Mouse (Mus musculus) MEL (cell line): Measurements from ENCODE around the gene Apobec3. TPM values are rescaled to one million over a fixed set of nuclear protein-coding genes. Genes with fewer than 3 reads are reported as not detected.

Source experiments
- DNase-seq: peaks from one replicate; pipeline ENCODE4 v3.0.0; 2011; ENCODE audit warnings: low read depth, low spot score
- H3K27ac ChIP-seq: 2 replicates; pipeline ENCODE4 v1.5.1; 2012; ENCODE audit warnings: low read depth, mild to moderate bottlenecking, control low read depth, low read length, moderate library complexity; ENCODE audit not compliant: control insufficient read depth
- H3K27me3 ChIP-seq, 2 experiments: fragments of 150-350 bp in 1 of 2; sonication (generic) in 1 of 2; 2 replicates each; pipeline ENCODE4 v1.6.1; 2012; ENCODE audit warnings: low read length in 2 of 2, mild to moderate bottlenecking in 2 of 2, improper control_type of control experiment in 1 of 2, moderate library complexity in 1 of 2; ENCODE audit not compliant: insufficient read depth in 2 of 2, control insufficient read depth in 1 of 2
- H3K36me3 ChIP-seq, 2 experiments: 2 replicates each; pipeline ENCODE4 v1.6.1; 2012 to 2014; ENCODE audit warnings: low read length in 2 of 2, improper control_type of control experiment in 1 of 2, inconsistent platforms in 1 of 2, mild to moderate bottlenecking in 1 of 2; ENCODE audit not compliant: insufficient read depth in 2 of 2, control insufficient read depth in 1 of 2
- H3K4me1 ChIP-seq, 2 experiments: fragments of 150-350 bp in 1 of 2; sonication (generic) in 1 of 2; 2 replicates each; pipeline ENCODE4 v1.6.1; 2012; ENCODE audit warnings: low read length in 2 of 2, improper control_type of control experiment in 1 of 2, mild to moderate bottlenecking in 1 of 2; ENCODE audit not compliant: insufficient read depth in 2 of 2, control insufficient read depth in 1 of 2
- H3K4me3 ChIP-seq, 2 experiments: fragments of 150-350 bp in 1 of 2; sonication (generic) in 1 of 2; 2 replicates each; pipeline ENCODE4 v1.5.1; 2012; ENCODE audit warnings: low read depth in 2 of 2, low read length in 2 of 2, mild to moderate bottlenecking in 2 of 2, moderate library complexity in 2 of 2, control low read depth in 1 of 2, improper control_type of control experiment in 1 of 2; ENCODE audit not compliant: control insufficient read depth in 1 of 2, insufficient read depth in 1 of 2
- H3K79me2 ChIP-seq: 2 replicates; pipeline ENCODE4 v1.6.1; 2012; ENCODE audit warnings: mild to moderate bottlenecking, low read length, moderate library complexity; ENCODE audit not compliant: control insufficient read depth, poor library complexity, insufficient read depth
- H3K9ac ChIP-seq: 2 replicates; pipeline ENCODE4 v1.6.1; 2012; ENCODE audit warnings: low read depth, mild to moderate bottlenecking, control low read depth, low read length, moderate library complexity; ENCODE audit not compliant: control insufficient read depth, poor library complexity, severe bottlenecking
- H3K9me3 ChIP-seq: fragments of 150-350 bp; sonication (generic); replicated peaks from 2 replicates; pipeline ENCODE4 v1.6.1; 2012; ENCODE audit warnings: mild to moderate bottlenecking, low read length, improper control_type of control experiment, moderate library complexity; ENCODE audit not compliant: insufficient read depth
- BHLHE40 ChIP-seq: IDR thresholded peaks from 2 replicates; pipeline ENCODE4 v1.6.1; 2012; ENCODE audit warnings: low read depth, mild to moderate bottlenecking, inconsistent platforms, low read length, improper control_type of control experiment, borderline replicate concordance
- CHD1 ChIP-seq: IDR thresholded peaks from 2 replicates; pipeline ENCODE4 v1.6.1; 2012; ENCODE audit warnings: low read depth, mild to moderate bottlenecking, inconsistent platforms, low read length, improper control_type of control experiment
- CHD2 ChIP-seq: IDR thresholded peaks from 2 replicates; pipeline ENCODE4 v1.6.1; 2011; ENCODE audit warnings: low read length, improper control_type of control experiment
- CTCF ChIP-seq, 3 experiments: IDR thresholded peaks in 2 of 3; conservative IDR thresholded peaks in 1 of 3; 2 replicates each; pipeline ENCODE4 v1.5.1; 2011 to 2012; ENCODE audit warnings: low read length in 3 of 3, low read depth in 2 of 3, mild to moderate bottlenecking in 2 of 3, improper control_type of control experiment in 1 of 3, inconsistent platforms in 1 of 3, mixed read lengths in 1 of 3, moderate library complexity in 1 of 3; ENCODE audit not compliant: control insufficient read depth in 1 of 3, insufficient read depth in 1 of 3, poor library complexity in 1 of 3, severe bottlenecking in 1 of 3
- GABPA ChIP-seq: IDR thresholded peaks from 2 replicates; pipeline ENCODE4 v1.6.1; 2012; ENCODE audit warnings: low read depth, mild to moderate bottlenecking, inconsistent platforms, low read length, improper control_type of control experiment, moderate library complexity
- GATA1 ChIP-seq: IDR thresholded peaks from 2 replicates; pipeline ENCODE4 v1.6.1; 2011; ENCODE audit warnings: low read depth, low read length, improper control_type of control experiment
- HCFC1 ChIP-seq: IDR thresholded peaks from 2 replicates; pipeline ENCODE4 v1.6.1; 2012; ENCODE audit warnings: low read depth, mild to moderate bottlenecking, inconsistent platforms, low read length, improper control_type of control experiment, moderate library complexity
- JUND ChIP-seq: IDR thresholded peaks from 2 replicates; pipeline ENCODE4 v1.6.1; 2011; ENCODE audit warnings: low read depth, mild to moderate bottlenecking, improper control_type of control experiment, low read length
- KAT2A ChIP-seq: conservative IDR thresholded peaks from 2 replicates; pipeline ENCODE4 v1.6.1; 2012; ENCODE audit warnings: low read depth, low read length, improper control_type of control experiment, inconsistent platforms
- MEF2A ChIP-seq: IDR thresholded peaks from 2 replicates; pipeline ENCODE4 v1.6.1; 2014; ENCODE audit warnings: low read depth, mild to moderate bottlenecking, inconsistent platforms, low read length, improper control_type of control experiment; ENCODE audit not compliant: poor library complexity, insufficient replicate concordance, severe bottlenecking; ENCODE audit errors: extremely low read depth
- MXI1 ChIP-seq: IDR thresholded peaks from 2 replicates; pipeline ENCODE4 v1.6.1; 2011; ENCODE audit warnings: mild to moderate bottlenecking, low read depth, low read length, improper control_type of control experiment
- NELFE ChIP-seq: IDR thresholded peaks from 2 replicates; pipeline ENCODE4 v1.6.1; 2011; ENCODE audit warnings: low read depth, low read length, improper control_type of control experiment
- NRF1 ChIP-seq: IDR thresholded peaks from 2 replicates; pipeline ENCODE4 v1.6.1; 2014; ENCODE audit warnings: low read depth, mild to moderate bottlenecking, inconsistent platforms, low read length, improper control_type of control experiment, moderate library complexity; ENCODE audit not compliant: poor library complexity, insufficient read depth, severe bottlenecking
- POLR2A ChIP-seq, 2 experiments: IDR thresholded peaks; 2 replicates each; pipeline ENCODE4 v1.6.1; 2011 to 2012; ENCODE audit warnings: low read length in 2 of 2, mild to moderate bottlenecking in 2 of 2, control low read depth in 1 of 2, improper control_type of control experiment in 1 of 2, low read depth in 1 of 2, moderate library complexity in 1 of 2; ENCODE audit not compliant: control insufficient read depth in 1 of 2, insufficient read depth in 1 of 2, poor library complexity in 1 of 2
- POLR2AphosphoS2 ChIP-seq: IDR thresholded peaks from 2 replicates; pipeline ENCODE4 v1.6.1; 2011; ENCODE audit warnings: low read length, improper control_type of control experiment
- POLR2AphosphoS5 ChIP-seq: IDR thresholded peaks from 2 replicates; pipeline ENCODE4 v1.6.1; 2012; ENCODE audit warnings: low read depth, borderline replicate concordance, mild to moderate bottlenecking, inconsistent platforms, low read length, moderate library complexity, mixed read lengths
- RCOR1 ChIP-seq: IDR thresholded peaks from 2 replicates; pipeline ENCODE4 v1.6.1; 2012; ENCODE audit warnings: low read depth, mild to moderate bottlenecking, inconsistent platforms, low read length, improper control_type of control experiment
- SIN3A ChIP-seq: IDR thresholded peaks from 2 replicates; pipeline ENCODE4 v1.6.1; 2012; ENCODE audit warnings: low read length, improper control_type of control experiment, inconsistent platforms
- SMC3 ChIP-seq: IDR thresholded peaks from 2 replicates; pipeline ENCODE4 v1.6.1; 2011; ENCODE audit warnings: low read depth, low read length, improper control_type of control experiment
- TAL1 ChIP-seq: IDR thresholded peaks from 2 replicates; pipeline ENCODE4 v1.6.1; 2012; ENCODE audit warnings: mild to moderate bottlenecking, inconsistent platforms, low read length, moderate library complexity, mixed read lengths
- TBP ChIP-seq: IDR thresholded peaks from 2 replicates; pipeline ENCODE4 v1.8.0; 2011; ENCODE audit warnings: low read depth, low read length, improper control_type of control experiment
- UBTF ChIP-seq: IDR thresholded peaks from 2 replicates; pipeline ENCODE4 v1.6.1; 2012; ENCODE audit warnings: low read depth, mild to moderate bottlenecking, inconsistent platforms, low read length, improper control_type of control experiment, moderate library complexity, borderline replicate concordance; ENCODE audit not compliant: insufficient read depth
- USF1 ChIP-seq: IDR thresholded peaks from 2 replicates; pipeline ENCODE4 v1.6.1; 2014; ENCODE audit warnings: low read depth, mild to moderate bottlenecking, inconsistent platforms, low read length, improper control_type of control experiment, moderate library complexity
- USF2 ChIP-seq, 2 experiments: IDR thresholded peaks; 2 replicates each; pipeline ENCODE4 v1.6.1; 2011 to 2012; ENCODE audit warnings: improper control_type of control experiment in 2 of 2, low read length in 2 of 2, borderline replicate concordance in 1 of 2, inconsistent platforms in 1 of 2, low read depth in 1 of 2, mild to moderate bottlenecking in 1 of 2; ENCODE audit not compliant: insufficient read depth in 1 of 2
- ZC3H11A ChIP-seq: IDR thresholded peaks from 2 replicates; pipeline ENCODE4 v1.6.1; 2012; ENCODE audit warnings: low read depth, mild to moderate bottlenecking, inconsistent platforms, low read length, improper control_type of control experiment
- ZMIZ1 ChIP-seq: IDR thresholded peaks from 2 replicates; pipeline ENCODE4 v1.6.1; 2012; ENCODE audit warnings: low read depth, mild to moderate bottlenecking, inconsistent platforms, low read length, improper control_type of control experiment, moderate library complexity
- ZNF384 ChIP-seq: IDR thresholded peaks from 2 replicates; pipeline ENCODE4 v1.6.1; 2012; ENCODE audit warnings: low read depth, mild to moderate bottlenecking, inconsistent platforms, low read length, improper control_type of control experiment
- polyA plus RNA-seq, 2 experiments: library from polyadenylated mRNA; stranded (reverse) in 1 of 2; unstranded in 1 of 2; fragments of >175 nt in 1 of 2; fragments of >200 nt in 1 of 2; gene quantifications; 2 replicates each; pipeline versions ENCODE4 v1.2.1 to v1.2.4; 2012; ENCODE audit warnings: low replicate concordance in 2 of 2, low read depth in 1 of 2; ENCODE audit not compliant: insufficient read length in 2 of 2, insufficient read depth in 1 of 2, missing spikeins in 1 of 2
- total RNA-seq: library from RNA; depleted of rRNA; stranded (reverse); fragments of 300-350 nt; gene quantifications from 2 replicates; pipeline ENCODE4 v1.2.3, GENCODE M21; 2012

Gene Apobec3
- total and polyA plus RNA-seq, 3 experiments, result 22.2 to 38.6 TPM; not detected in 1

DNA sequence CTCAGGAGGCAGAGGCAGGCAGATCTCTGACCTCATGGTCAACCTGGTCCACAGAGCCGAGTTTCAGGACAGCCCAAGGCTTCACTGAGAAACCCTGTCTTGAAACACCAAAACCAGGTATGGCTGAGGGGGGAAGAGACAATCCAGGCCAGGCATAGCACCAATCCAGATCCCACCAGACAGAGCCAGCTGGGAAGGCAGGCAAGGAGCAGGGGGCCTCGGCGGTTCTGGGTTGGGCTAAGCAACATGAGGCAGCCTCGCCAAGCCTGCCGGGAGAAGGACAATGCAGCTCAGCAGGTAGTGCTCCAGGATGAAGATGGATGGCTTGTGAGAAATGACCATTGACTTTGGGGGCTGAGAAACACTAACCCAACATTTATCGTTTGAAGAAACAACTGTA is 51.1 kb downstream of the Apobec3 start:
- DNase-seq, result no peak
- H3K79me2 ChIP-seq, result no peaks in the 10 kb centered on the region; the same call in 1 of the 2 replicates
- TF ChIP-seq TBP (no peak), POLR2A (IDR thresholded peaks at IDR 0.05; ENCODE audit: control insufficient read depth in 1 of 2, insufficient read depth in 1 of 2, low read depth in 1 of 2, low read length in 2 of 2, poor library complexity in 1 of 2) (no peak), POLR2AphosphoS5 (no peak), ZMIZ1 (no peak), USF2 (IDR thresholded peaks at IDR 0.05; ENCODE audit: borderline replicate concordance in 1 of 2, insufficient read depth in 1 of 2, low read depth in 1 of 2, low read length in 2 of 2) (no peak), NELFE (no peak), RCOR1 (no peak), KAT2A (no peak), BHLHE40 (no peak), CHD1 (no peak), MEF2A (no peak), SMC3 (no peak), USF1 (no peak), CTCF (IDR thresholded peaks at IDR 0.05 in 2 of 3, conservative IDR thresholded peaks at IDR 0.05 in 1 of 3; ENCODE audit: control insufficient read depth in 1 of 3, insufficient read depth in 1 of 3, low read depth in 2 of 3, low read length in 3 of 3, poor library complexity in 1 of 3, severe bottlenecking in 1 of 3) (no peak), ZC3H11A (no peak), GABPA (no peak)
- H3K27ac ChIP-seq, result no peak overlapping the region
- peaks cover 0 to 2% of the 10 kb centered on the region in 2 experiments; a peak in 1 of 4 replicates for H3K36me3 ChIP-seq
- no peaks in the 10 kb centered on the region for H3K9me3 ChIP-seq
- 0 out of 4 replicates have a peak, but pooled peaks cover 0 to 9% of the 10 kb centered on the region in 2 experiments for H3K4me1 ChIP-seq
- no peaks in the 10 kb centered on the region for H3K27me3 ChIP-seq
- no peak overlapping the region for H3K9ac ChIP-seq
- no peak overlapping the region for H3K4me3 ChIP-seq

DNA sequence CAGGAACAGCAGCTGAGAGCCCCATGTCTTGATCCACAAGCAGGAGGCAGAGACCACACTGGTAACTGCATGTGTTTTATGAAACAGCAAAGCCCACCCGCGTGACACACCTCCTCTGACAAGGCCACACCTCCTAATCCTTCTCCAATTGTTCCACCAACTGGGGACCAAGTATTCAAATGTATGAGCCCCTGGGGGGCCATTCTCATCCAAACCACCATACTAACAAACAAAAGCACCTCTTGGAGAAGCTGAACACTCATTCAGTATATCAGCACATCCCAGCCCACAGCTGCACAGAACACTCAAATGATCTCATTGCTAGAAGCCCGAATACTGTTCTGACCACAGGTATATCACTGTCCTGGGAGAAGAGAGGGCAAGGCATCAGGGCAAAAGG is 52.1 kb downstream of the Apobec3 start:
- no peaks in the 10 kb centered on the region for H3K9me3 ChIP-seq
- 0 out of 4 replicates have a peak, but pooled peaks cover 0 to 9% of the 10 kb centered on the region in 2 experiments for H3K4me1 ChIP-seq
- no peak for DNase-seq
- H3K4me3 ChIP-seq, result no peak overlapping the region
- H3K27ac ChIP-seq, result no peak overlapping the region
- no peaks in the 10 kb centered on the region for H3K27me3 ChIP-seq
- H3K9ac ChIP-seq, result no peak overlapping the region
- peaks cover 0 to 2% of the 10 kb centered on the region in 2 experiments; a peak in 1 of 4 replicates for H3K36me3 ChIP-seq
- no peak for TF ChIP-seq ZC3H11A
- TF ChIP-seq JUND, result no peak
- TF ChIP-seq MXI1, result no peak
- no peak for TF ChIP-seq TBP
- no peak for TF ChIP-seq RCOR1
- no peak for TF ChIP-seq POLR2AphosphoS2
- TF ChIP-seq NRF1, result no peak
- no peak for TF ChIP-seq CHD1
- TF ChIP-seq HCFC1, result no peak
- no peak for TF ChIP-seq NELFE
- no peak for TF ChIP-seq BHLHE40
- TF ChIP-seq SIN3A, result no peak
- TF ChIP-seq CHD2, result no peak
- no peak for TF ChIP-seq ZNF384
- no peak for TF ChIP-seq GATA1
- TF ChIP-seq UBTF, result no peak
- TF ChIP-seq TAL1, result no peak
- H3K79me2 ChIP-seq, result no peaks in the 10 kb centered on the region; the same call in 1 of the 2 replicates
